Mouse (Mus musculus): ENCODE results near the gene Zfp51.
"Not testable (repeated sequence)": the region's sequence is repeated elsewhere in the genome, so short reads cannot be mapped to it uniquely, and the experiment has no call there.

The Zfp51 gene

DNA sequence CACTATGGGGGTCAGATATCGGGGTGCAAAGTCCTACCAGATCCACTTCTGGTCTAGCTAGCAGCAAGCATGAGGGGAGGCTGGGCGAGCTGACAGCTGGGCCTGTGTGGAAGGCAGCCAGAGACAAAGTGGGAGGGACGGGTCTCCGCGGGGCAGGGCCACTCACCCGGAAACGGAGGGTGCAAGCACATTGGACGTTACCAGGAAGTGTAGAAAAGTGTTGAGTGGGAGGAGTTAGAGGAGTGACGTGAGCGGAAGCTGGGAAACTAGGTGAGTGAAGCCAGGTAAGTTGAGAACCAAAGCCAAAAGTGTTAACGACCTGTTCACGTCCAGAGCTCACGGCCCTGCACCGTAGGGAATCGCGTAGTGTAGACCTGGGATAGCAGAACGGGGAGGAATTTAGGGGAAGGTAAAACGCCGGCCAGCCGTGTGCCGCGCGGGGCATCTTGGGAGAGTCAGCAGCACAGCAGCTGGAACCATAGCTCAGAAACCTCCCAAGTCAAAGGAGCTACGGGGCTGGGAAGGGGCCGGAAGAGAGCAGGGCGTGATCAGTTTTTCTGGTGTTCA lies at the start of gene Zfp51:
Gene Zfp51, plus strand, starts transcription at position 237 of the 567 bp plus-strand sequence.
- DNase-seq (ENCODE audit: low read depth, low spot score): peak; percentile 95

DNA sequence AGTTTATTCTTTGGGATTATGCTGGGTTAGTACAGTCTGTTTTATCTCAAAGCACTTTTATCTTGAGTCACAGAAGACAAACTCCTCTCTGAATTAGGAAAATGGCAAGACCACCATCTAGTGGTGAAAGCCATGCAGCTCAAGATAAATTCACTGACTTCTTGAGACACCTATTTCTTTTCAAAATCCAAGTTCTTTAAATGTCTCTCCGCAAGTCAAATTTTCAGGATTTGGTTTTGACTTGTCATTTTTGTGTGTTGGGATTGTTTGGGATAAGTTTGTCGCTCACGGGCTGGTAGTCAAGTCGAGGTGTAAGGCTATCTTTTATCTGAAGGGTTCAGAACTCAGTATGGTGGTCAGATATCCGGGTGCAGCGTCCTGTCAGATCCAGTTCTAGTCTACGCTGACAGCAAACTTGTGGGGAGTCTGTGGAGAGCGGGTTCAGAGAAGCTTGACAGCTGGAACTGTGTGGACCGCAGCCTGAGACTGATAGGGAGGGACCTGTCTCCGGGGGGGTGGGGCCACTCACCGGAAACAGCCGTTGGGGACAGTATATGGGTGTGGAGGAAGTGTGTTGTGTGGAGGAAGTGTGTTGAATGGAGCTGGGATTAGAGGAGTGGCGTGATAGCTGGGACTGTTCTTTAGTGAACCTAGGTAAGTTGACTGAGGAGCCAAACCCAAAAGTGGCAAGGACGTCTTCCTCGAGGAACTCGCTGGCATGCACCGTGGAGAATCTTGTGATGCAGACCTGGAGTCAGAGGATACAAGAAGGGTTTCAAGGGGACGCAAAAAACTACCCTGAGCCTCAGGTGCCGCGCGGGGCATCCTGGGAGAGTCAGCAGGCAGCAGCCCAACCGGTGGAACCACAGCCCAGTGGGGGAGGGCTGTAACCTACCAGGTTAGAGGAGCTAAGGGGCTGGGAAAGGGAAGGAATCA lies 27.2 kb upstream of the Zfp51 start, which contains the start of gene Zfp54:
Gene Zfp54, plus strand, starts transcription at position 564 of the 936 bp plus-strand sequence.
- DNase-seq (ENCODE audit: low read depth, low spot score): peak; percentile 76

DNA sequence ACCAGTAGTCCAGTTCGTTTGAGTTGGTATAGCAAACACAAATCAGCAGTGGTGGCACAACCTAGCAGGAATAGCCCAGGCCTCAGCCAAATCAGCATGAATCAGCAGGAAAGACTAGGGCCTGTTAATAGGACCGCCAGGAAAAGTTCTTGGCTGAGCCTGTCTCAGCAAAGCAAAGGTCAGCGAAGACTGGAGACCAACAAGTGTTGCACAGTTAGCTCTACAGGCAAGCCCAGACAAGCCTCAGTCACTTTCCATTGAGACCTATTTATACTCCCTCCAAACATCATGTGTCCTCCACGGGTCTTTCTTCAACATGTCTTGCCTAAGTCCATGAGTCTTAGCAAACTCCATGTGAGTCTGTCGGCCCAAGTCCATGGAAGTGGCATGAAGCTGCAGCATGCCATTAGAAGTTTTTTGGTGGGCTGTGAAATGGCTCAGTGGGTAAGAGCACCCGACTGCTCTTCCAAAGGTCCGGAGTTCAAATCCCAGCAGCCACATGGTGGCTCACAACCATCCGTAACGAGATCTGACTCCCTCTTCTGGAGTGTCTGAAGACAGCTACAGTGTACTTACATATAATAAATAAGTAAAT lies 11.3 kb upstream of the Zfp51 start:
- DNase-seq (ENCODE audit: low read depth, low spot score): peak; percentile 27

DNA sequence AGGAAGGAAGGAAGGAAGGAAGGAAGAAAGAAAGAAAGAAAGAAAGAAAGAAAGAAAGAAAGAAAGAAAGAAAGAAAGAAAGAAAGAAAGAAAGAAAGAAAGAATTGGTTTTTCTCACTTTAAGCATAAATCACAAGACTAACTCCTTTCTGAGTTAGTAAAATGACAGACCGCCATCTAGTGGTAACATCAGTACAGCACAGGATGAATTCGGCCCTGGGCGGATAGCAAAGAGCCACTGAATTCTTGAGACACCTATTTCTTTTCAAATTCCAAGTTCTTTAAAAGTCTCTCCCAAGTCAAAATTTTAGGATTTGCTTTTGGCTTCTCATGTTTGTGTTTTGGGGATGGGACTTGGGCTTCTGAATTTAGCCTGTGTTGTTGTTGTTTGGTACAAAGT lies 505 bp upstream of the Zfp51 start:
- DNase-seq (ENCODE audit: low read depth, low spot score): peak; percentile 89

DNA sequence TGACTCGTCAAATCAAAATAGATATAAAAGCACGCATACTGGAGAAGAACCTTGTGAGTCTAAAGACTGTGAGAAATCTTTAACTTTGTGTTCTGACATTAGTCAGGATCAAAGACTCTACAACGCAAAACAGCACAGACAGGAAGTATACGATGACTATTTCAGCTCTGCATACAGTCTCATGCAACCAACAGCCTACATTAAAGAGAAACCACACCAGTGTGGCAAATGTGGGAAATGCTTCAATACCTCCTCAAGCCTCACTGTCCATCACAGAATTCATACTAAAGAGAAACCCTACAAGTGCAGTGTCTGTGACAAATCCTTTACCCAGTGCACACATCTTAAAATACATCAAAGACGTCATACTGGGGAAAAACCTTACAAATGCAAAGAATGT lies 13.4 kb downstream of the Zfp51 start:
- DNase-seq (ENCODE audit: low read depth, low spot score): no peak

DNA sequence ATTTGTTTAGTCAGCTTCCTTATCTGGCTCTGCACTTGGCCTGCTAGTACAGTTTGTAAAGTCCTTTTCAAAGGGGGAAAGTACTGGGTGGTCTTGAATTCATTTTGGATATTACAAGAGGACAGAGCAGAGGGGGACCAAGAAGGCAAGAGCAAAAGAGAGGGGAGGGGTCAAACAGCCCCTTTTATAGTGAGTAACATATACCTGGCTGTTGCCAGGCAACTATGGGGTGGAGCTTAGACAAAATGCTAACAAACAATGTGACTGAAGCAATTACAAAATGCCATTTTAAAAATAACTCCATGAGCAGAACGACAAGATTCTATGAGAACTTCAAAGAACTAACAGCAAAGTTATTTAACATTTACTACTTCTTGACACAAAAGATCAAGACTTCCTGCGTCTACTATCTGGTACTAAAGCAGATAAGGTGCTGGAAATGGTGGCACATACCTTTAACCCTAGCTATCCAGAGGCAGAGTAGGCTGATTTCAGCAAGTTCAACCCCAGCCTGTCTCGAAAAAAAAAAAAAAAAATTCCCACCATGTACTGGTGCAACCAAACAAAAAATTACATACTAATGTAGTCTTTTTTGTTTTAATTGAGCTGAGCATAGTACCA lies 22.0 kb downstream of the Zfp51 start:
- DNase-seq (ENCODE audit: low read depth, low spot score): no peak

DNA sequence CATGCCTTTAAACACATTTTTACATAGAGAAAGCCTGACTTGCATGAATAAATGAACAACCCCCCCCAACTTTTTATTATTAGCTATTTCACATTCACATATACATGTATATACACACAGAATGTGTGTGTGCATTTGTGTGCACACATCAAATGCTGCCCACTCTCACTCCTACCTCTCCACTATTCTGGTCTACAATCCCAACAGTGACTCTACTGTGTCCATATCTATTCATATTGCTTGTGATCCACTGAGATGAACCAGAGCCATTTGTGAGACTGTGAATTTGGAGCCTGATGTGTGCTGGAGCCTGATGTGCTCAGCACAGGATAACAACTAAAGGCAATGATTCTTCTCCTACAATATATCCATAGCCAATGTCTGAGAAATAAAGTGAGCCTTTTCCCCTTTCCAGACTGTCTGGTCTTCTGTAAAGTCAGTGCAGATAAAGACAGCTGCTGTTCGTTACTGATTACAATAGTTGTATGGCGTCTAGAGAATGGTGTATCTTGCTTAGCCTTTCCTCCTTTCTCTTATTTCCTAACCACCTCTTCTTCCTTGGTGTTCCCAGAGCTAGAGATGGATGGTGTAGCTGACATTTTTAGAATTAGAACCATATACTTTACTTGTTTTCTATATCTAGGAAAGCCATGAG lies 22.6 kb downstream of the Zfp51 start:
- DNase-seq (ENCODE audit: low read depth, low spot score): no peak

DNA sequence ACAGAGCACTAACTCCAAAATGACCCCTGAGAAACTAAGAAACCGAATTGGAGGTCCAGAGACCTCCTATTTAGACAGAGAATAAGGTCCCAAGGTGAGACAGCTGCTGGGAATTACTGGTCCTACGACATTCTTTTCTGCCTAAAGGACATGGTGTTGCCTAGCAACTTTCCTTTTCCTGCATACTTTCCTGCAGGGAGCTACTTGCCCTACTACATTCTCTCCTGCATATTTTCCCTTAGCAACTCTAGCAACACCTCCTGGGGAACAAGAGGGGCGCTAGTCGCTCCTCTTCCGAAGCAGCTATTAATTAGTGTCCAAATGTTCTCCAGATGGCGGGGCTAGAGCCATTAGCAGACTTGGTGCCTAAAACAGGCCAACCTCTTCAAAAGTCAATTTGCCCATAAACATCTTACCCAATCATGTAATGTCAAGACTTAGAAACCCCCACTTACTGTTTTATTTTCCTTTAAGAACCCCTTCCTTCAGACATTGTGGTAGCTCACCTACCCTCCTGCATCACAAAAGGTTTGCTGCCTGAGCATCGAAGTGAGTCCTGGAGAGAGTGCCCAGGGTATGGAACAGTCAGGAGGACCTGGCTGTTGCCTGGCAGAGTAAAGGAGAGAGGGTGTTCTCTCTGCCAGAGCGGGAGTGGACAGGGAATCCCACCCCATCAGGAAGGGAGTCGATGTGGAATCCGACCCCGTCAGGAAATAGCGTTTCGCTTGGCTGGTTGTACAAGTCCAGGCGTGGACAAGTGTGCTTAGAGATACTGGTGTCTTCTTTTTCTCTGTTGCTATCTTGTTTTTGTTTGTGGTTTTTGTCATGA lies 23.4 kb downstream of the Zfp51 start:
- DNase-seq (ENCODE audit: low read depth, low spot score): peak; percentile 69

DNA sequence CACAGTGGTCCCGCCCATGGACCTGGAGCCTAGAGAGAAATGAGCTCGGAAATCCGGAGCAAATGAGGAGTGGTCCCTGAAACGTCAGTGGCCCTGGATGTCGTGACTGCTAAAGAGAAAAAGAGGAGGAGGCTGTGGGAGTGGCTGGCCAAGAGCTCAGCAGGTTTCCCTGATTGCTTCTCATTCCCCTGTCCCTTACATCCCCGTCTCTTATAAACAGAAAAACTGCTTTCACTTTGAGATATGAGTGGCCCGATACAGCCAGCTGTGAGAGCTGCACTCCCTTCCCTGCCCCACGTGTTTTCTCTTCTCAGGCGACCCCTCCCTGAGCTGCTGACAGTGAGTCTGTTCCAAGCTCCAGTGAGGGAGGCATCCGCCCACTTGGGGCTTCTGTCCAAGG lies 24.6 kb downstream of the Zfp51 start:
- DNase-seq (ENCODE audit: low read depth, low spot score): not testable (repeated sequence)

DNA sequence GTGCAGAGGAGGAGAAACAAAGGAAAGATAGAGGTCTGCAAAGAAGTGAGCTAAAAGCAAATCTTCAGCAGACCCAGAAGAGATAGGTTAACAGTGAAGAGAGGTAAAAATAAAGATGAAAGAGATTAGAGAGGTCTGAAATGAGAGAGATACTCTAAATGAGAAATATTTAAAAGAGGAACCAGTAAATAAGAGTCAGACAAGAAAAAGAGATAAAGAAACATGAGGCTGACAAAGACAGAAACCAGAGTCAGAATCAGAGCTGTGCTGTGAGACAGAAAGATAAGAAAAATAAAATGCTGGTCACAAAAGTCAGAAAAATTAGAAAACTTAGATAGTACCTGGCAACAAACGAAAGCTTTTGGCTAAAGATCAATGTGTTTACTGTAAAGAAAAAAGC lies 25.1 kb downstream of the Zfp51 start:
- DNase-seq (ENCODE audit: low read depth, low spot score): not testable (repeated sequence)

DNA sequence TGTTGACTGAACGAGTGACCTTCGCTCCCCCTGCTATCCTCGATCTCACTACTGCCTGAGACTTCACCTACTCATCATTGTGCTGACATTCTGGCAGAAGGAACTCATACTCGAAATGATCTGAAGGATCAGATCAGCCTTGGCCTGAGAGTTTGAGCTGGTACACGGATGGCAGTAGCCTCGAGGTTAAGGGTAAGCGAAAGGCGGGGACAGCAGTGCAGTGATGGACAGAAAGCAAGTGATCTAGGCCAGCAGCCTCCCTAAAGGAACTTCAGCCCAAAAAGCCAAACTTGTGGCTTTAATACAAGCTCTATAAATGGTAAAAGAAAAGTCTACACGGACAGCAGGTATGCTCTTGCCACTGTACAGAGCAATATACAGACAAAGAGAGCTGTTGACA lies 26.2 kb downstream of the Zfp51 start:
- DNase-seq (ENCODE audit: low read depth, low spot score): not testable (repeated sequence)

DNA sequence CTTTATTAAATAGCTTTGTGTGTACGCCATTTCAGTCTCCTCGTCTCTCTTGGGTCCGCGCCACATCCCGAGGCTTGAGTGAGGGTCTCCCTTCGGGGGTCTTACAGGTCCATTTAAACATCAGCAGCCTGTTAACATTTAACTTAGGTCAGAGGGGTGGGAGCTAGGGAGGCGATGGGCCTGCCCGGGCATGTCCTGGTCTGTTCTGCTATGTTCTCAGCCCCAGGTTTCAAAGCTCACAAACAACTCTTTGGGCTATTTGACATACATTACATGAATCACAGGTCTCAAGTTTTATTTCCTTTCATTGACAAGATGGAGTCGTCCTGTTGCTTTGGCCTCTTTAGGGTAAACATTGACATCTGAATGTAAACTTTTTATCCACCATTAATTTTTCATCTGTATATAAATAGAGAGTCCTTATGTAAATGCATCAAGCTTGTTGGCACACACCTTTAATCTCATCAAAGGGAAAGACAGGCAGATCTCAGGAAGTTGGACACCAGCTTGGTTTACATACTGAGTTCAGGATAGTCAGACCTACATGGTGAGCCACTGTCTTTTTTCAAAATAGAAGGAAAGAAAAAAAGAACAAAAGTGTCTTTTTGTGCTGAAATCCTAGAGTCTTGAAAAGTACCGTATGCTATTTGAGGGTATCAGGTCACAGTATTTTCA lies 28.1 kb downstream of the Zfp51 start:
- not testable (repeated sequence) for DNase-seq (ENCODE audit: low read depth, low spot score)

DNA sequence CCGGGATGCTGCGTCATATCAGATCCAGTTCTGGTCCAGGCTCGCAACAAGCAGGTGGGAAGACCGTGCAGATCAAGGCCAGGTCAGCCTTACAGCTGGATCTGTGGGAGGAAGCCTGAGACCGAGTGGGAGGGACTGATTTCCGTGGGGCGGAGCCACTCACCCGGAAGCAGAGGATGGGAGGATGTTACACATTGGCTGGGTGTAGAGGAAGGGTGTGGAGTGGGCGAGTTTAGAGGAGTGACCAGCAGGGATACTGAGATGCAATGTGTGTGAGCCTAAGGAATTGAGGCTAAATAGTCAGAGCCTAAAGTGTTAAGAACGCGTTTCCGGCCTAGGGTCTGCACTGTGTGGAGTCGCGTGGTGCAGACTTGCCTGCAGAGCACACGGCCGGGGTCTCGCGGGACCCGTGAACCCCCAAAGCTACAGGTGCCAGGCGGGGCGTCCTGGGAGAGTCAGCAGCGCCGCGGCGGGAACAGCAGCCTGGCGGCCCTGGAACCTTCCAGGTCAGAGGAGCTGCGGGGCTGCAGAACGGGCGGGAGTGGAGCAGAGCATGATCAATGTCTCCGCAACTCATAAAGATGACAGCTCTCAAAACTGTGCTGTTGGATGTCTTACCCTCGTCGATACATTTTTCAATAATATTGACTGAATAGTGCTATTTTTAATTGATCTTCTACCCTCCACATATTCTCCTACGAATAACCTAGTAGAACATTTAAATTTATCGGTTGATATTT lies 38.8 kb downstream of the Zfp51 start, which contains the start of gene Zfp53:
Gene Zfp53, plus strand, starts transcription at position 239 of the 740 bp plus-strand sequence.
- peak; percentile 95 for DNase-seq (ENCODE audit: low read depth, low spot score)

DNA sequence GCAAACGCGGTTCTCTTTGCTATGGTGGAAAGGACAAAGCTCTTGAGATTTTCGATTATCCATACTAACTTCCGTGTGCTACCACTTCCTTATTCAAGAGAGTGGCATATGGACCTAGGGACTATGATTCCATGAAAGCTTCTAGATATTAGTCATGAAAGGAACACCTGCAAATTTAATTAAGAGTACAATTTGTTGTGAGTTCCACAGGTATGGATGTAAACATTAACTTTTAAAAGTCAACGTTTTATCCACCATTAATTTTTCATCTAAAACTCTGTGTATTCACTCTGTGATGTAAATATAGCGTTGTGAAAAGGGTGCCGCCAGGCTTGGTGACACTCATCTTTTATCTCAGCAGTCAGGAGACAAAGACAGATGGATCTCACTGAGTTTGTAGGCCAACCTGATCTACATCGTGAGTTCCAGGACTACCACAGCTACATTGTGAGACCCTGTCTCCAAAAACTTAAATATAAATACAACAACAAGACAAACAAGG lies 39.4 kb downstream of the Zfp51 start:
- no peak for DNase-seq (ENCODE audit: low read depth, low spot score)

DNA sequence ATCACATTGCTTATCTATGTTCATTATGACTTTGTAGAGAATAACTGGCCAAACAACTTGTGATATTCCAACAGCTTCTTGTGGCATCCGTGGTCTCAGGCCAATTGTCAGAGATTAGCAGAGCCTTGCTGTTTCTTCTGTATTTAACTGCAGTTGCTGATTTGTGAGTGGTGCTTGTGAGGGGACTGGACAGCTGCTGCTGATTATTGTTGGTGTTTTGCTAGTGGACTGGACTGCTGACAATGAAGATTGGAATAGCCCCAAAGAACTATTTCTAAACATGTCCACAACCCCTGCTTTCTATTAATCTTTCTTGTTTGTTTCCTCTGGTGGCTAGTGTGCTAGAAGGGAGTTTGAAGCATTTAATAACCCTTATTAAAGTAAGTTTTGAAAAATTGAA lies 51.2 kb downstream of the Zfp51 start:
- DNase-seq (ENCODE audit: low read depth, low spot score): no peak

DNA sequence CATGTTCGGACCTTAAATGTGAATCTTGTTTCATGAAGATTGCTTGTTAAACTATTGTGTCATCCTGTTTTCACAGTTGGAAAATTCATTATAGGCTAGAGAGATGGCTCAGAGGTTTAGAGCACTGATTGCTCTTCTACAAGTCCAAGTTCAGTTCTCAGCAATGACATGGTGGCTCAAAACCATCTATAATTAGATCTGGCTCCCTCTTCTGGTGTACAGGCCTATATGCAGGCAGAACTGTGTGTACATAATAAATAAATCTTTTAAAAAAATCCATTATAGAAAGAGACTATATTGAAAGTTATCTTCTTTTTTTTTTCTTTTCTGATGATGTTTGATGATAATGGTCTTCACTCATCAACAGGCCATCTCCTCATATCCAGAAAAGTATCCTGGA lies 54.4 kb downstream of the Zfp51 start:
- DNase-seq (ENCODE audit: low read depth, low spot score): peak; percentile 16

DNA sequence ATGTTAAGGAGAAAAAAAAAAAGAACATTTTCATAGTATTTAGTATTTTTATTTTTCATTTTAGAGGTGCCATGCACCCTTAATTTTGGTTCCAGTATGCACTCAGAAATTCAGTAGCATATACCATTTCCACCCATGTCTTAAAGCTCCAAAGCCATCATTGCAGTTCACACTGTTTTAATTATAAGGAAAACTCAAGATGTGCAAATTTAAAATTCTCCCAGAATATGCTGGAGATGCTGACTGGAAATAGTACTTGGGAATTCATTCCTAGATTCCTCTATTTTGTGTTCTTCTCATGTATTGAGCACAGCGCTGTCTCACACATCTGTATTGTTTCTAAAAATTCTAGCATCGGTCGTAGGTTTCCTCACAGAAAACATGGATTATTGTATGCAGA lies 56.1 kb downstream of the Zfp51 start:
- DNase-seq (ENCODE audit: low read depth, low spot score): no peak

DNA sequence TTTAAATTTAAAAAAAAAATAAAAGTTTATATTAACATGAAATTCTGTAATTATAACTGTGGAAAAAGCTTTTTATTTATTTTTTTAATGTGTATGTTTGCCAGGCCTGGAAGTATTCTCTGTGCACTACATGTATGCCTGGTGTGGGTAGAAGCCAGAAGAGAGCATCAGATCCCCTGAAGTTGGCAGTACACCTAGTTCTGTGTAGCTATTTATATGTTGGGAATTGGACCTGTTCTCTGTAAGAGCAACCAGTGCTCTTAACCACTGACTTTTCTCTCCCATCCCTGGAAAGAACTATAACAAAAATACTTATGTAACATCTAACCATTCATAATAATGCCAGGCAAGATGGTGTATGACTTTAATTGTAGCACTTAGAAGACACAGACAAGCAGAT lies 59.6 kb downstream of the Zfp51 start:
- no peak for DNase-seq (ENCODE audit: low read depth, low spot score)

All from ZHBTc4 (cell line).